Mouse (Mus musculus) heart, embryonic 13.5 days (tissue): Measurements from ENCODE around the gene Arhgap27. TPM values are rescaled to one million over a fixed set of nuclear protein-coding genes. Genes with fewer than 3 reads are reported as not detected.

Experiments used
- ATAC-seq: fragments of 200-750 bp; cut with Nextera tagmentation; 2 replicates; pipeline ENCODE4 v1.8.0; 2017; ENCODE audit warnings: moderate TSS enrichment; ENCODE audit not compliant: insufficient number of reproducible peaks, low FRiP score, low TSS enrichment; ENCODE audit errors: extremely low read depth
- H3K27ac ChIP-seq: fragments of 300-500 bp; sonication (generic); replicated peaks from 2 replicates; pipeline ENCODE4 v1.5.1; 2015; ENCODE audit warnings: moderate library complexity, mild to moderate bottlenecking, inconsistent platforms
- H3K27me3 ChIP-seq: fragments of 300-500 bp; sonication (generic); replicated peaks from 2 replicates; pipeline ENCODE4 v1.6.1; 2015; ENCODE audit warnings: mild to moderate bottlenecking, inconsistent platforms
- H3K36me3 ChIP-seq: fragments of 300-500 bp; sonication (generic); 2 replicates; pipeline ENCODE4 v1.6.1; 2015; ENCODE audit warnings: mild to moderate bottlenecking, inconsistent platforms
- H3K4me1 ChIP-seq: fragments of 300-500 bp; sonication (generic); 2 replicates; pipeline ENCODE4 v1.6.1; 2015; ENCODE audit warnings: inconsistent platforms
- H3K4me2 ChIP-seq: fragments of 300-500 bp; sonication (generic); 2 replicates; pipeline ENCODE4 v1.6.1; 2015; ENCODE audit warnings: inconsistent platforms, mild to moderate bottlenecking, moderate library complexity
- H3K4me3 ChIP-seq: fragments of 300-500 bp; sonication (generic); 2 replicates; pipeline ENCODE4 v1.5.1; 2015; ENCODE audit warnings: moderate library complexity, mild to moderate bottlenecking, inconsistent platforms
- H3K9ac ChIP-seq: fragments of 300-500 bp; sonication (generic); 2 replicates; pipeline ENCODE4 v1.6.1; 2015; ENCODE audit warnings: inconsistent platforms, mild to moderate bottlenecking, moderate library complexity
- H3K9me3 ChIP-seq: fragments of 300-500 bp; sonication (generic); 2 replicates; pipeline ENCODE4 v1.6.1; 2016; ENCODE audit warnings: inconsistent platforms
- WGBS: fragments of 180-500 bp; shearing (Covaris S2); methylation state at CpG from one replicate; pipeline ENCODE4 v1.1.7; 2015; ENCODE audit warnings: mixed read lengths; 5-methylcytosine and 5-hydroxymethylcytosine counted together
- polyA plus RNA-seq: library from polyadenylated mRNA; unstranded; fragments of >200 nt; fragmentation: Nextera tagmentation; extraction: Ambion mirVana; gene quantifications from 2 replicates; pipeline ENCODE4 v1.2.1, GENCODE M21; 2015

The Arhgap27 gene
- polyA plus RNA-seq, 1 experiment from 2014 or later: 5.8 TPM

DNA sequence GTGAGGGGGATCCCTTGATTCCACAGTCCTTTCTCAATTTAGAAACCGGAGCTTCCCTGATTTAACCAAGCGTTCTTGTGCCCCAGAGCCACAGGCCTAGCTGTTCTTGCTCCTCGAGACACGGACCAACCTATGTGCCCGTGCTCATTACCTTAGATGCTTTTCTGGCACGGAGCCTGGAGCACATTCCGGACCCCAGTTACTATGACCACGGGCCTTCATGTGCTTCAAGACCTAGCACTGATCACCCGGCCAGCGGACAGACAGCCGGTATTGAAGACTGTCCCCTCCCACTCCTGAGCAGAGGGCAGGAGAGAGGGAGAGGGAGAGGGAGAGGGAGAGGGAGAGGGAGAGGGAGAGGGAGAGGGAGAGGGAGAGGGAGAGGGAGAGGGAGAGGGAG is 8.2 kb downstream of the Arhgap27 start:
- Histone ChIP-seq H3K36me3 (peaks cover 6% of the 10 kb centered on the region; the same call in 1 of the 2 replicates), H3K4me2 (no peak overlapping the region), H3K27me3 (peaks cover 45% of the 10 kb centered on the region), H3K4me3 (no peak overlapping the region), H3K9me3 (peaks cover 10% of the 10 kb centered on the region), H3K9ac (0 out of 2 replicates have a peak overlapping the region, but pooled peaks have one; percentile 2), H3K27ac (no peak overlapping the region), H3K4me1 (peaks cover 28% of the 10 kb centered on the region)
- no peak for ATAC-seq
- WGBS: 15% methylated on average over 11 of the region's 11 CpGs

DNA sequence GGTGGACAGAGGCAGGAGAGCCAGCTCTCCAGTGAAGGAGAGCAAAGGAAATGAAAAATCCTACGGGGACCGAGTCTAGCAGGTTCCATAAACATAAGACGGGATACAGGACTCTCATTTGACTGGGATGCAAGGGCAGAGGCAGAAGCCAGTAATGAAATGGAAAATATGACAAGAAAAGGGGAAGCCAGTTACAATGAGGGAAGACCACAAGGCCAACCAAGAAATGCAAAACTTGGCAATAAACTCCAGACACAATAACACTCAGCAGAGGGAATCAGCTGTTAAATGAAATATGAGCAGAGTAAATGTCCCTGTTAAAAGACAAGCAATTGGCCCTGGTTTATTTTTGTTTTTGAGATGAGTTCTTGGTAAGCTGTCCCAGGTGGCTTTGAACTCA is 9.5 kb downstream of the Arhgap27 start:
- ATAC-seq: no peak
- H3K4me1 ChIP-seq: peaks cover 20% of the 10 kb centered on the region
- H3K9me3 ChIP-seq: peaks cover 10% of the 10 kb centered on the region
- 70% methylated on average over 3 of the region's 3 CpGs for WGBS
- peaks cover 34% of the 10 kb centered on the region for H3K27me3 ChIP-seq
- H3K4me2 ChIP-seq: no peak overlapping the region
- no peak overlapping the region for H3K4me3 ChIP-seq
- peaks cover 6% of the 10 kb centered on the region; the same call in 1 of the 2 replicates for H3K36me3 ChIP-seq
- H3K27ac ChIP-seq: 0 out of 2 replicates have a peak overlapping the region, but pooled peaks have one; percentile 9
- no peak overlapping the region for H3K9ac ChIP-seq

DNA sequence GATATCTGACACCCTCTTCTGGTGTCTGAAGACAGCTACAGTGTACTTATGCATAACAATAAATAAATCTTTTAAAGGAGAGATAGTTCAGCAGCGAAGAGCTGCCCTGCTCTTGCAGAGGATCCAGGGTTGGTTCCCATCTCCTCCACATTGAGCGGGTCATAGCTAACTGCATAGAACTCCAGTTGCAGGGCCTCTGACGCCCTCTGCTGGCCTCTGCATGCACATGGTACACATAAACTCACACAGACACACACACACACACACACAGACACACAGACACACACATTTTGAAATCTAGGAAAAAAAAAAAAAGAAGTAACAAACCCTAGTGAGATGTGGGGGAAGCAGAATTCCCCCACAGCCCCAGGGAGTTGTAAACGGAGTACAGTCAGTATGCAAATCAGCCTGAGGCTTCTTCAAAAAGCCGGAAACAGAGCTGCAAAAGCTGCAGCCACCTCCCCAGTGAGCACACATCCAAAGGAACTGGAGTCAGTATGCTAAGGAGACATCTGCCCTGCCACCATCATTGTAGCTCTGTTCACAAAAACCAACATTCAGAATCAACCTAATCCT is 11.2 kb downstream of the Arhgap27 start:
- Histone ChIP-seq H3K9me3 (peaks cover 10% of the 10 kb centered on the region), H3K27ac (no peak overlapping the region), H3K4me2 (no peak overlapping the region), H3K4me3 (no peak overlapping the region), H3K36me3 (peaks cover 6% of the 10 kb centered on the region; the same call in 1 of the 2 replicates), H3K27me3 (peaks cover 17% of the 10 kb centered on the region), H3K4me1 (peaks cover 15% of the 10 kb centered on the region), H3K9ac (no peak overlapping the region)
- 81% methylated on average over 5 of the region's 5 CpGs for WGBS
- no peak for ATAC-seq

DNA sequence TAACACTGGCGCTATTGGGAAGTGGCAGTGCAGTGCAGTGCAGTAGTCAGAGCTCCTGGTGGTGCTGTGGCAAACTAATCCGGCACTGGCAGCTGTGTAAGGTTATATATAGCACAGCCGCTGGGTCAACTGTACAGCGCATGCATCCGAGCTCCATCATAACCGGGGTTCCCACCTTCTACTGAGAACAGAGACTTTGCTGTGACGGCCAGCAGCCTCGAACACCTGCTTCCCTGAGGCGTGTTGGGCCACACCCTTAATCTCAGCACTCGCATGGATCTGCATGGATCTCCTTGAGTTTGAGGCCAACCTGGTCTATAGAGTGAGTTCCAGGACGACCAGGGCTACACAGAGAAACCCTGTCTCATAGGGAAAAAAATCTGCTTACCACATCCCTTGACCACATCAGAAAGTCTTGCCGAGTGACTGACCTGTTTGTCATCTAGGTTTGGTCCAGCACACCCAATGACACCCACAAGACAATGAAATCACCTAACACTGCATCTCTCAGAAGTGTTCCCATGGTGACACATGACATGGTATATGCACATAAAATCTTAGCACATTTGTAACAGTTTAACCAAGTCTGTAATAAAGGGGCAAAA is 12.7 kb downstream of the Arhgap27 start:
- no peak overlapping the region for H3K4me3 ChIP-seq
- peaks cover 6% of the 10 kb centered on the region; the same call in 1 of the 2 replicates for H3K36me3 ChIP-seq
- H3K9ac ChIP-seq: no peak overlapping the region
- H3K4me1 ChIP-seq: peaks cover 22% of the 10 kb centered on the region
- H3K4me2 ChIP-seq: no peak overlapping the region
- H3K27ac ChIP-seq: no peak overlapping the region
- peaks cover 10% of the 10 kb centered on the region for H3K9me3 ChIP-seq
- no peak for ATAC-seq
- 77% methylated on average over 12 of the region's 12 CpGs for WGBS
- 0 out of 2 replicates have a peak, but pooled peaks cover 2% of the 10 kb centered on the region for H3K27me3 ChIP-seq

DNA sequence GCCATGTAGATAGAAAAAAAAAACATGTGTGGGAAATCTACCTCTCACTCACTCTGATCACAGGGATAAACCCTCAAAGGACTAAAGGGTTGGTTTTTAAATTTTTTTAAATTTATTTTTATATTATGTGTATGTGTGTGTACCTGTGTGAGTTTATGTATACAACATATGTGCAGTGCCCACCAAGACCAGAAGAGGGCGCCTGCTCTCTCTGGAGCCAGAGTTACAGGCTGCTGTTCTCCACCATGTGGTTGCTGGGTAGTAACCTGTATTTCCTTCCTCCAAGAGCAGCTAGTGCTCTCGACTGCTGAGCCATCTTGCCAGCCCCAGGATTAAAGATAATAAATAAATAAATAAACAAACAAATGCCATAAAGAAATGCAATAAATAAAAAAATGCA is 13.8 kb downstream of the Arhgap27 start:
- WGBS: 78% methylated on average over 2 of the region's 2 CpGs
- H3K9me3 ChIP-seq: peaks cover 10% of the 10 kb centered on the region
- ATAC-seq: no peak

DNA sequence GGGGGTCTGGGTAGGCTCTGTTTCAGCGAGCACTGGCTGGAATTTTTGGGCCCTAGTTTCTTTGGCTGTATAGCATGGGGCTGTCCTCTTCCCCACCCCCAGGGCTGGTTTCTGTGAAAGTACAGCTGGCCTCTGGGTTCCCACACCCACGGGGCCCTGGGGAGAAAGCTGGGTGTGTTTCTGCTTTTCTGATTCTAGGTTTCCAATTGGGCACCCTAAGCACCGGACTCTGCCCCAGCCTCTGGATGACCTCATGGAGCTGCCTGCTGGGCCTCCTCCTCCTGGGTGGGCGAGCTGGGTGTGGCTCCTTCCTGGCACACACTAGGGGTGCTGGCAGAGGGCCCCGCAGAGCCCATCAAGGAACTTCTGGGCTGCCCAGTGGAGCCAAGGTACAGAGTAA is 16.8 kb downstream of the Arhgap27 start:
- whole genome bisulfite sequencing: 47% methylated on average over 5 of the region's 5 CpGs
- Histone ChIP-seq H3K4me2 (no peak overlapping the region), H3K9ac (peak overlapping the region; percentile 2; the same call in 1 of the 2 replicates), H3K4me1 (peaks cover 32% of the 10 kb centered on the region), H3K27ac (peak overlapping the region; percentile 44; the same call in 1 of the 2 replicates), H3K36me3 (no peaks in the 10 kb centered on the region), H3K27me3 (no peaks in the 10 kb centered on the region), H3K4me3 (no peak overlapping the region), H3K9me3 (no peaks in the 10 kb centered on the region)
- ATAC-seq: no peak

More for the DNA sequence above, 13.8 kb downstream of the Arhgap27 start:
- peaks cover 6% of the 10 kb centered on the region; the same call in 1 of the 2 replicates for H3K36me3 ChIP-seq
- no peak overlapping the region for H3K4me3 ChIP-seq
- H3K27ac ChIP-seq: no peak overlapping the region
- H3K4me1 ChIP-seq: peaks cover 16% of the 10 kb centered on the region
- no peak overlapping the region for H3K4me2 ChIP-seq
- H3K9ac ChIP-seq: no peak overlapping the region
- H3K27me3 ChIP-seq: no peaks in the 10 kb centered on the region

DNA sequence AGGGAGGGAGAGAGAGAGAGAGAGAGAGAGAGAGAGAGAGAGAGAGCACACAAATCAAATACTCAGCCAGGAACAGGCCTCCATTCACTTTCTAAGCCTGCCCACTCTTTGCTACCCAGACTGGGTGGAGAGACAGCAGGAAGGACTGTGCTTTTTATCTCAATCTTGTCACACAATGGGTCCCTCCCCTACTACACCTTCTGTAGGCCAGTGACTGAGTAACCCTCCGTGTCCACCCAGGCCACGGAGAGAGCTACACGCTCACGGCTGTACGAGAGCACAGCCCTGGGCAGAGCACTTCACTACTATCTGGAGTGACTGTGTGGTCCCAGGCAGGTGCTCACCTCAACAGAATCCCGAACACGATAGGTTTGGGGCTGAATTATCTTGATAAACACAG is 17.3 kb downstream of the Arhgap27 start:
- no peaks in the 10 kb centered on the region for H3K27me3 ChIP-seq
- H3K4me2 ChIP-seq: no peak overlapping the region
- no peaks in the 10 kb centered on the region for H3K9me3 ChIP-seq
- no peak overlapping the region for H3K4me3 ChIP-seq
- peaks cover 32% of the 10 kb centered on the region for H3K4me1 ChIP-seq
- peak overlapping the region; percentile 44 for H3K27ac ChIP-seq
- peak overlapping the region; percentile 2; the same call in 1 of the 2 replicates for H3K9ac ChIP-seq
- ATAC-seq: peak; percentile 48; the same call in 1 of the 2 replicates
- 40% methylated on average over 7 of the region's 7 CpGs for WGBS
- no peaks in the 10 kb centered on the region for H3K36me3 ChIP-seq

DNA sequence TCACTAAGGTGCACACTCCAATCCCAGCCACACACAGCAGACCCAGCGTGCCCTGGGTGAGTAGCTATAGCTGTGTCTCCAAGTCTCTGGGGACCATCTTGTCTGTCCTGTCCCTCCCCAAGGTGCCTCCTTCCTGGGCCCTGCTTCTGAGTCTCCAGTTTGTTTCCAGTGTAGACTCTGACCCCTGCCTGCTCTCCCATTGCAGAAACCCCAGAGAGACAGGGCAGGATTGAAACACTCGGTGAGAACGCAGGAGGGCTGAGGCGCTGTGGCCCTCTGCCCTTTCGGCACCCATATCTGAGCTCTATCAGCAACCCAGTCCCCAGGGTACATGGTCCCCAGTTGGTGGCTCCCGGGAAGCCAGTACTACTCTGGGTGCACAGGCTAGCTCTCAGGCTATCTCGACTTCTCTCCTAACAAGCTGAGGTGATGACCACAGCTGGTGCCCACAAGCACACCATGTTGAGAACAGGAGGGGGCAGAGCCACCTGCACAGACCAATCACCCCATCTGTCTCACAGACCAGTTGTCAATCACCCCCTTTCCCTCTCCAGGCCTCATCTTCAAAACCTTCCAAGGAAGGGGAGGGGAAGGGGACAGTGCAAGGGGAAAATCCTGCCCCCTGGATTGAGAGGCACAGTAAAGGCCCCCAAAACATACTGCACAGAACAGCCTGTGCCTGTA is 17.9 kb downstream of the Arhgap27 start:
- Histone ChIP-seq H3K9ac (no peak overlapping the region), H3K4me1 (peaks cover 32% of the 10 kb centered on the region), H3K27me3 (no peaks in the 10 kb centered on the region), H3K27ac (no peak overlapping the region), H3K36me3 (no peaks in the 10 kb centered on the region), H3K4me2 (no peak overlapping the region), H3K9me3 (no peaks in the 10 kb centered on the region), H3K4me3 (no peak overlapping the region)
- no peak for ATAC-seq
- WGBS: 68% methylated on average over 7 of the region's 7 CpGs

DNA sequence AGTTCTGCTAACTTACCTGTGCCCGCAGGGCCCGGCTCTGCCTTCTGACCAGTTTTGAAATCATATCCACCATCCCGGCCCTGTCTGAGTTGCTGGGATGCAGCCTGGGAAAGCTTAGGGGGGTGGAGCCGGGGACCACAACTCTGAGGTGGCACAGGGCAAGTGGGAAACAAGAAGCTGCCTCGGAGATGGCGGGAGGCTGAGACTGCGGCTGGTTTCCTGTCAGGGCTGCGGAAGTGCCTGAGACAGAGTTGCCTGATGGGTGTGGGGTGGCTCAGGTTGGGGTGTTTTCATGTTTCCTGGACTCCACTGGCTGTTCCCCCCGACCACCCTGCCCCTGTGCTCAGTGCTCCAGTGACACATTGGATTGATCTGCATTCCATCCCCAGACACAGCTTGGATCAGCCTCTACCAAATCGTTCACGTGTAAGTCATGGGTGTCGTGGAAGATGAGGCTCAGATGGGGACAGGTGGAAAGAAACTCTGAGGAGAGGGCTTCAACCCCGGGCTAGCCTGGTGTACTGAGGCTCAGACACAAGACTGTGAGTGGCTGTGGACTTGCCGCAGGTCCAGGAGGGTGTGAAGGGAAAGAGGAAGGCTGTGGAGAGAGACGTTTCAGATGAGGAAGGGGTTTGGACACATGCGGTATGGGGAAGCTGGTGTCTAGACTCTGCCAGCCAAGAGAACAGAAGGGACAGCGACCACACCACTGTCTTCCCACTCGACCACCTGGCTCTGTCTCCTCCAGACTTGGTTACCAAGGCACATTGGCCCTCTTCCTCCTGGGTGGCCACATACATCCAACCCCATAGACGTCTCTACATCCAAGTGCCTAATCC is 18.8 kb downstream of the Arhgap27 start:
- H3K36me3 ChIP-seq: no peaks in the 10 kb centered on the region
- peaks cover 36% of the 10 kb centered on the region for H3K4me1 ChIP-seq
- WGBS: 68% methylated on average over 19 of the region's 19 CpGs
- peaks cover 8% of the 10 kb centered on the region for H3K27me3 ChIP-seq
- no peak overlapping the region for H3K4me2 ChIP-seq
- H3K27ac ChIP-seq: no peak overlapping the region
- H3K9ac ChIP-seq: no peak overlapping the region
- no peak overlapping the region for H3K4me3 ChIP-seq
- ATAC-seq: no peak
- H3K9me3 ChIP-seq: no peaks in the 10 kb centered on the region

DNA sequence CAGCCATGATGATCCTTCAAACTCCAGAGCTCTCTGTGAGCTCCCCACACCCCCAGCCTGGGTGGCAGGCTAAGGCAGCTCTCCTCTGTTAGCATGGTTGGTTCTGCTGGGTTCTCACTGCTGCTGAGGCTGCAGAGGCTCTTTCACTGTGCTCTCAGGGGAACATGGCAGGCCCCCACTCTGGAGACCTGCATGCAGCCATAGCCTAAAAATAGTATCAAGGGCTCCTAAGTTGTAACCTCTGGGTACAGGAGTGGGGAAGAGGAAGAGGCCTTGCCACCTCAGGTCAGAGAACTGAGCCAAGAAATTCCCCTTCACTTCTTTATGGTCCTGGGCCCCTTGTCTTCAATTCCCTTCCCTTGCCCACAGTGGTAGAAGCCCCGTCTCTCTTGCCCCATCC is 19.6 kb downstream of the Arhgap27 start:
- Histone ChIP-seq H3K9ac (peak overlapping the region; percentile 48; the same call in 1 of the 2 replicates), H3K4me1 (peaks cover 38% of the 10 kb centered on the region), H3K36me3 (no peaks in the 10 kb centered on the region), H3K4me3 (no peak overlapping the region), H3K9me3 (no peaks in the 10 kb centered on the region), H3K27me3 (peaks cover 15% of the 10 kb centered on the region), H3K4me2 (no peak overlapping the region), H3K27ac (no peak overlapping the region)
- no peak for ATAC-seq
- 68% methylated on average over 1 of the region's 1 CpGs for WGBS

DNA sequence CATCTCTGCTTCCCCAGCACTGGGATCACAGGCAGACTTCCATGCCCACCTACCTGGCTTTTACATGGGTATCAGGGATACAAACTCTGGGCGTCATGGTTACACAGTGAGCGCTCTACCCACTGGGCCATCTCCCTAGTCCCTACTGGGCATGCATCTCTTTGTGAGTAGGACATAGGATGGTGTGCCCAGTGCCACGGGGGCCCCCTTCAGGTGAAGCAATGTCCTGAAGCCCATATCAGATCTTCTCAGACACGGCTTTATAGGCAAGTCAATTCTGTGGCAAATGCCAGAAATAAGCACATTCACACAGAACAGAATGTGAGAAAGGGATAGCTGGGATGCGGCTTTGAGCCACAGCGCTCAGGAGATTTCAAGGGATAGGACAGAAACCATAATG is 20.4 kb downstream of the Arhgap27 start:
- WGBS: 79% methylated on average over 6 of the region's 6 CpGs
- H3K4me3 ChIP-seq: no peak overlapping the region
- H3K9me3 ChIP-seq: no peaks in the 10 kb centered on the region
- H3K4me1 ChIP-seq: peaks cover 38% of the 10 kb centered on the region
- H3K36me3 ChIP-seq: no peaks in the 10 kb centered on the region
- H3K9ac ChIP-seq: no peak overlapping the region
- H3K27me3 ChIP-seq: peaks cover 23% of the 10 kb centered on the region
- no peak overlapping the region for H3K4me2 ChIP-seq
- no peak for ATAC-seq
- no peak overlapping the region for H3K27ac ChIP-seq
